Mouse (Mus musculus): ENCODE measurements around the gene Vmn2r21. TPM values are rescaled to one million over a fixed set of nuclear protein-coding genes. Genes with fewer than 3 reads are reported as not detected.
"Not testable (repeated sequence)": the region's sequence is repeated elsewhere in the genome, so short reads cannot be mapped to it uniquely, and the experiment has no call there.

Gene Vmn2r21
- not detected in 2 replicates for total RNA-seq (2012; rRNA removed)
- not detected in 2 replicates for total RNA-seq (2014; rRNA removed)
- not detected in 2 replicates for polyA plus RNA-seq (2012; ENCODE audit: insufficient read length, low read depth)

DNA sequence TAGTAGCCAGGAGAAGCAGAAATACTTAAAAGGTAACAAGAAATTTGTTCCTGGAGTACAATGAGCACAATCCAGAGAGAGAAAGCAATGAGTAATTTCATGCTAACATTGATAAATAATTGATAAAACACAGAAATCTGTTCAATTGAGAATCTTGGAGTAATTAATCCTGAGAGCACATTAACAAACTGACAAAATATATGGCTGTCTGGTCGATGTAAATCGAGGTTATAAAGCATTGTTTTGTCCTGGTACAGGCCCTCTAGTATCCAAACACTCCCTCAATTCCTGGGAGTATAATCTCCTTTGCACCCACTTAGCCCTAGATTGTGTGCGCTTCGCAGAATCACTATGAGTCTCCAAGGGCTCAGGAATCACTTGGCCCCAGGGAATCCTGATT is at the start of gene Vmn2r21:
TSS of gene Vmn2r21 (minus strand) at position 101 of the 400 bp plus-strand sequence.
- H3K9ac ChIP-seq (ENCODE audit: insufficient read depth, low read depth); H3K4me1 ChIP-seq (ENCODE audit: control insufficient read depth in 1 of 2, insufficient read depth in 2 of 2); in situ Hi-C loops (cut with MboI; ENCODE audit: low pct_ligation_motif_present, low pct_unique_long_range_greater_than_20kb, low sequenced_read_pairs); H3K4me3 ChIP-seq (replicated peaks in 1 of 3; ENCODE audit: low read depth in 2 of 3, low read length in 2 of 3, poor library complexity in 1 of 3); H3K27me3 ChIP-seq (replicated peaks); DNase-seq (ENCODE audit: extremely low read depth); H3K4me2 ChIP-seq (ENCODE audit: insufficient read depth, low read depth, poor library complexity, severe bottlenecking); H3K9me3 ChIP-seq (replicated peaks; ENCODE audit: low read length); H3K27ac ChIP-seq (ENCODE audit: insufficient read depth, low read depth); H3K79me2 ChIP-seq (replicated peaks; ENCODE audit: control insufficient read depth, extremely low read depth, insufficient read depth, poor library complexity, severe bottlenecking); H3K36me3 ChIP-seq (replicated peaks in 1 of 2; ENCODE audit: control insufficient read depth in 1 of 2, insufficient read depth in 1 of 2, low read length in 1 of 2); dilution Hi-C loops (cut with MboI; ENCODE audit: extremely low pct_ligation_motif_present, extremely low pct_unique_long_range_greater_than_20kb, low sequenced_read_pairs): not testable (repeated sequence)

DNA sequence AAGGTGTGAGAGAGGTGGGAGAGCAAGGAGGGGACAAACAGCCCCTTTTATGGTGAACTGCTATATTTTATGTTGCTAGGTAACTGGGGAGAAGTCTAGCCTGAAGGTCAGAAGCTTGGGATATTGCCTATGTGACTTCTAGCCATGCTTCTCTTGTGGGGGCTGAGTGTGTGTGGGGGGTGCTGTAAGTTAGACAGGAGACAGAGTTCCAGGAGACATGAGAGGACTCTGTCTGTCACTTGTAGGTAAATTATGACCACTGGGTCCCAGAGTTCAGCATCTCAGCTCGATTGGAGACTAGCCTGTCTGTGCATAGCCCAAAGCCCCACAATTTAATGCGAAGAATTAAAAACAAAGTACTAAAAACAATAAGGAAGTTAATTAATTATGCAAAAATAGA is 41.5 kb upstream of the Vmn2r21 start:
- H3K4me3 ChIP-seq (replicated peaks in 1 of 3; ENCODE audit: low read depth in 2 of 3, low read length in 2 of 3, poor library complexity in 1 of 3); H3K9me3 ChIP-seq (replicated peaks; ENCODE audit: low read length); H3K79me2 ChIP-seq (replicated peaks; ENCODE audit: control insufficient read depth, extremely low read depth, insufficient read depth, poor library complexity, severe bottlenecking); in situ Hi-C loops (cut with MboI; ENCODE audit: low pct_ligation_motif_present, low pct_unique_long_range_greater_than_20kb, low sequenced_read_pairs); H3K4me2 ChIP-seq (ENCODE audit: insufficient read depth, low read depth, poor library complexity, severe bottlenecking); H3K4me1 ChIP-seq (ENCODE audit: control insufficient read depth in 1 of 2, insufficient read depth in 2 of 2); H3K9ac ChIP-seq (ENCODE audit: insufficient read depth, low read depth); DNase-seq (ENCODE audit: extremely low read depth); H3K36me3 ChIP-seq (replicated peaks in 1 of 2; ENCODE audit: control insufficient read depth in 1 of 2, insufficient read depth in 1 of 2, low read length in 1 of 2); H3K27ac ChIP-seq (ENCODE audit: insufficient read depth, low read depth); dilution Hi-C loops (cut with MboI; ENCODE audit: extremely low pct_ligation_motif_present, extremely low pct_unique_long_range_greater_than_20kb, low sequenced_read_pairs); H3K27me3 ChIP-seq (replicated peaks): not testable (repeated sequence)

DNA sequence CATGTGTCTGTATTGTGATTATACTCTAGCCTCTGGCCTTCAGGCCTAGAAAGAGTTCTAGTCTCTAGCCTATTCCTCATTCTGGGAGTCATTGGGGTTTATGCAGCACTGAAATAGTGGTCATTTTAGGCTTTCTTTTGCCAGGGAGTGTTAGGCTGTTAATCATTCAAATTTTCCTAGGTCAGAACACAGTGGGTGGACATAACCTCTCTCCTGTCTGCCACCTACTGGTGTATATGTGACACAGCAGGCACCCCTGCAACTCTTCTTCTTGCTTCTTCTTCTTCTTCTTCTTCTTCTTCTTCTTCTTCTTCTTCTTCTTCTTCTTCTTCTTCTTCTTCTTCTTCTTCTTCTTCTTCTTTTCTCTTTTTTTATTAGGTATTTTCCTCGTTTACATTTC is 6.5 kb upstream of the Vmn2r21 start:
- H3K27ac ChIP-seq (ENCODE audit: insufficient read depth, low read depth); H3K4me2 ChIP-seq (ENCODE audit: insufficient read depth, low read depth, poor library complexity, severe bottlenecking); H3K79me2 ChIP-seq (replicated peaks; ENCODE audit: control insufficient read depth, extremely low read depth, insufficient read depth, poor library complexity, severe bottlenecking); H3K4me1 ChIP-seq (ENCODE audit: control insufficient read depth in 1 of 2, insufficient read depth in 2 of 2); H3K36me3 ChIP-seq (replicated peaks in 1 of 2; ENCODE audit: control insufficient read depth in 1 of 2, insufficient read depth in 1 of 2, low read length in 1 of 2); in situ Hi-C loops (cut with MboI; ENCODE audit: low pct_ligation_motif_present, low pct_unique_long_range_greater_than_20kb, low sequenced_read_pairs); dilution Hi-C loops (cut with MboI; ENCODE audit: extremely low pct_ligation_motif_present, extremely low pct_unique_long_range_greater_than_20kb, low sequenced_read_pairs); H3K27me3 ChIP-seq (replicated peaks); H3K4me3 ChIP-seq (replicated peaks in 1 of 3; ENCODE audit: low read depth in 2 of 3, low read length in 2 of 3, poor library complexity in 1 of 3); H3K9me3 ChIP-seq (replicated peaks; ENCODE audit: low read length); H3K9ac ChIP-seq (ENCODE audit: insufficient read depth, low read depth); DNase-seq (ENCODE audit: extremely low read depth): not testable (repeated sequence)

DNA sequence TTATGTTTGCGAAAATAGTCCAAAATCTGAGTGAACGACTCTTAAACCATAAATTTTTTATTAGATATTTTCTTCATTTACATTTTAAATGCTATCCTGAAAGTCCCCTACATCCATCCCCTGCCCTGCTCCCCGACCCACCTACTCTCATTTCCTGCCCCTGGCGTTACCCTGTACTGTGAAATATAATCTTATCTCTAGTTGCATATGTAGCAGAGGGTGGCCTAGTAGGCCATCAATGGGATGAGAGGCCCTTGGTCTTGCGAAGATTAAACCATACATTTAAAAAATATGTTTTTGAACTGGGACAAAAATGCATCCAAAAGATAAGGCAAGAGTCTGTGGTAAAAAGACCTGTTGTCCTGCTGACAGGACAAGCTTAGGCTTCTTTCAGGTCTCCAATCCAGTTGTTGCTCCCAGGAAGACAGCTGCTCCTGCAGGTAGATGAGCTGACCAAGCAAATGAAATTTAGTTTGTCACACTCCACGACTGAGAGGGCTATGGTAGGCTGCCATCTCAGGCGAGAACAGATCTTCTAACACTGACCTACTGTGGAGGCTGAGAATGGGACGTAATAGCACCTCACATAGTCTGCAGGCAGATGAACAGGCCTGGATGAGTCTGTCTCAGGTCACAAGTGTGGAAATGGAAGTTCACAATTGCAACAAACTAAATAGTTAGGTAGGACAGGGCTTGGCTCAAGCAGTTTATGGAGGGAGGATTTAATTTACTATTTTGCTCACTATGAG is 10.8 kb downstream of the Vmn2r21 start:
- H3K4me3 ChIP-seq (replicated peaks in 1 of 3; ENCODE audit: low read depth in 2 of 3, low read length in 2 of 3, poor library complexity in 1 of 3); H3K9ac ChIP-seq (ENCODE audit: insufficient read depth, low read depth); dilution Hi-C loops (cut with MboI; ENCODE audit: extremely low pct_ligation_motif_present, extremely low pct_unique_long_range_greater_than_20kb, low sequenced_read_pairs); H3K27ac ChIP-seq (ENCODE audit: insufficient read depth, low read depth); H3K27me3 ChIP-seq (replicated peaks); H3K4me2 ChIP-seq (ENCODE audit: insufficient read depth, low read depth, poor library complexity, severe bottlenecking); H3K36me3 ChIP-seq (replicated peaks in 1 of 2; ENCODE audit: control insufficient read depth in 1 of 2, insufficient read depth in 1 of 2, low read length in 1 of 2); H3K9me3 ChIP-seq (replicated peaks; ENCODE audit: low read length); H3K79me2 ChIP-seq (replicated peaks; ENCODE audit: control insufficient read depth, extremely low read depth, insufficient read depth, poor library complexity, severe bottlenecking); DNase-seq (ENCODE audit: extremely low read depth); H3K4me1 ChIP-seq (ENCODE audit: control insufficient read depth in 1 of 2, insufficient read depth in 2 of 2); in situ Hi-C loops (cut with MboI; ENCODE audit: low pct_ligation_motif_present, low pct_unique_long_range_greater_than_20kb, low sequenced_read_pairs): not testable (repeated sequence)

DNA sequence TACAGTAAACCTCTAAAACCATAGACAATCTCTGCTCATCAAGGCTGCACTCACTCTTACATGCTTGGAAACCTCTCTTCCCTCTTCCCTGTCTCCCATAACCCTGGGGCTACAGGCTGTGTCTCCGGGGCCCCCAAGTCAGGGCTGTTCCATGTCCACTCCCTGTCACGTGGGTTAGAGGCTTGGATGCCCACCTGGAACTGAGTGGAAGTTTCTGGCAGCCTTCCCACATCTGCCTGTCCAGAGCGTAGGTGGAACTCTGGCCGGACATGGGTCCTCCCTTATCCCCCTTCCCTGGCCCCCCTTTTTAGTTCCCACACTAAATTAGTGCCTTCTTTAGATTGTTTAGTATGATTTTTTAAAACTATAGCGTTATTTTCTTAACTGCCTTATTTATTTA is 60.2 kb downstream of the Vmn2r21 start:
- H3K4me1 ChIP-seq (ENCODE audit: control insufficient read depth in 1 of 2, insufficient read depth in 2 of 2); H3K4me2 ChIP-seq (ENCODE audit: insufficient read depth, low read depth, poor library complexity, severe bottlenecking); in situ Hi-C loops (cut with MboI; ENCODE audit: low pct_ligation_motif_present, low pct_unique_long_range_greater_than_20kb, low sequenced_read_pairs); H3K9ac ChIP-seq (ENCODE audit: insufficient read depth, low read depth); H3K27me3 ChIP-seq (replicated peaks); DNase-seq (ENCODE audit: extremely low read depth); H3K36me3 ChIP-seq (replicated peaks in 1 of 2; ENCODE audit: control insufficient read depth in 1 of 2, insufficient read depth in 1 of 2, low read length in 1 of 2); H3K79me2 ChIP-seq (replicated peaks; ENCODE audit: control insufficient read depth, extremely low read depth, insufficient read depth, poor library complexity, severe bottlenecking); H3K27ac ChIP-seq (ENCODE audit: insufficient read depth, low read depth); H3K9me3 ChIP-seq (replicated peaks; ENCODE audit: low read length); dilution Hi-C loops (cut with MboI; ENCODE audit: extremely low pct_ligation_motif_present, extremely low pct_unique_long_range_greater_than_20kb, low sequenced_read_pairs); H3K4me3 ChIP-seq (replicated peaks in 1 of 3; ENCODE audit: low read depth in 2 of 3, low read length in 2 of 3, poor library complexity in 1 of 3): not testable (repeated sequence)

DNA sequence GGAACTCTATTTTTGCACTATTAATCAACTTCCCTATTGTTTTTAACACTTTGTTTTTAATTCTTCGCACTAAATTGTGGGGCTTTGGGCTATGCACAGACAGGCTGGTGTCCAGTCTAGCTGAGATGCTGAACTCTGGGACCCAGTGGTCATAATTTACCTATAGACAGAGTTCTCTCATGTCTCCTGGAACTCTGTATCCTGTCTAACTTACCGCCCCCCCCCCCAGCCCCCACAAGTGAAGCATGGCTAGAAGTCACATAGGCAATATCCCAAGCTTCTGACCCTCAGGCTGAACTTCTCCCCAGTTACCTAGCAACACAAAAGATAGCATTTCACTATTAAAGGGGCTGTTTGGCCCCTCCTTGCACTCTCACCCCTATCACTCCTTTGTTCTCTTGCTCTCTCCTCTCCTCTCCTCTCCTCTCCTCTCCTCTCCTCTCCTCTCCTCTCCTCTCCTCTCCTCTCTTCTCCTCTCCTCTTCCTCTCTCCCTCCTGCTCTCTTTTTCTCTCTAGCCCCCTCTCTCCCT is 60.7 kb downstream of the Vmn2r21 start:
- DNase-seq (ENCODE audit: extremely low read depth); H3K4me2 ChIP-seq (ENCODE audit: insufficient read depth, low read depth, poor library complexity, severe bottlenecking); H3K9me3 ChIP-seq (replicated peaks; ENCODE audit: low read length); H3K9ac ChIP-seq (ENCODE audit: insufficient read depth, low read depth); dilution Hi-C loops (cut with MboI; ENCODE audit: extremely low pct_ligation_motif_present, extremely low pct_unique_long_range_greater_than_20kb, low sequenced_read_pairs); H3K27ac ChIP-seq (ENCODE audit: insufficient read depth, low read depth); in situ Hi-C loops (cut with MboI; ENCODE audit: low pct_ligation_motif_present, low pct_unique_long_range_greater_than_20kb, low sequenced_read_pairs); H3K36me3 ChIP-seq (replicated peaks in 1 of 2; ENCODE audit: control insufficient read depth in 1 of 2, insufficient read depth in 1 of 2, low read length in 1 of 2); H3K4me3 ChIP-seq (replicated peaks in 1 of 3; ENCODE audit: low read depth in 2 of 3, low read length in 2 of 3, poor library complexity in 1 of 3); H3K4me1 ChIP-seq (ENCODE audit: control insufficient read depth in 1 of 2, insufficient read depth in 2 of 2); H3K27me3 ChIP-seq (replicated peaks); H3K79me2 ChIP-seq (replicated peaks; ENCODE audit: control insufficient read depth, extremely low read depth, insufficient read depth, poor library complexity, severe bottlenecking): not testable (repeated sequence)
